Mouse (Mus musculus) lung, embryonic 16.5 days (tissue): ENCODE data around the gene Narf. TPM values are rescaled to one million over a fixed set of nuclear protein-coding genes. Genes with fewer than 3 reads are reported as not detected.
A peak's percentile ranks its signal among the peaks of the same experiment; 100 is the strongest.

Experiments
- ATAC-seq: fragments of 200-750 bp; cut with Nextera tagmentation; 2 replicates; pipeline ENCODE4 v1.8.0; 2017; ENCODE audit warnings: low read depth, mild to moderate bottlenecking, moderate library complexity
- H3K27ac ChIP-seq: fragments of 300-500 bp; sonication (generic); 2 replicates; pipeline ENCODE4 v1.5.1; 2014; ENCODE audit warnings: mild to moderate bottlenecking, control low read depth, low read length
- H3K27me3 ChIP-seq: fragments of 300-500 bp; sonication (generic); 2 replicates; pipeline ENCODE4 v1.6.1; 2014; ENCODE audit warnings: low read depth, low read length, mixed read lengths; ENCODE audit not compliant: control insufficient read depth, insufficient read depth
- H3K36me3 ChIP-seq: fragments of 300-500 bp; sonication (generic); 2 replicates; pipeline ENCODE4 v1.6.1; 2014; ENCODE audit warnings: low read length; ENCODE audit not compliant: control insufficient read depth, insufficient read depth
- H3K4me1 ChIP-seq: fragments of 300-500 bp; sonication (generic); replicated peaks from 2 replicates; pipeline ENCODE4 v1.6.1; 2014; ENCODE audit warnings: low read length, mixed read lengths; ENCODE audit not compliant: control insufficient read depth, insufficient read depth
- H3K4me2 ChIP-seq: fragments of 300-500 bp; sonication (generic); 2 replicates; pipeline ENCODE4 v1.6.1; 2014; ENCODE audit warnings: low read depth, low read length, control low read depth
- H3K4me3 ChIP-seq: fragments of 300-500 bp; sonication (generic); 2 replicates; pipeline ENCODE4 v1.5.1; 2014; ENCODE audit warnings: mild to moderate bottlenecking, low read length, control low read depth
- H3K9ac ChIP-seq: fragments of 300-500 bp; sonication (generic); 2 replicates; pipeline ENCODE4 v1.6.1; 2014; ENCODE audit warnings: low read length, control low read depth
- H3K9me3 ChIP-seq: fragments of 300-500 bp; sonication (generic); 2 replicates; pipeline ENCODE4 v1.6.1; 2016; ENCODE audit warnings: low read length; ENCODE audit not compliant: control insufficient read depth
- WGBS: fragments of 180-500 bp; shearing (Covaris S2); extraction: QIAGEN DNeasy Blood & Tissue Kit; methylation state at CpG from one replicate; pipeline ENCODE4 v1.1.7; 2014; 5-methylcytosine and 5-hydroxymethylcytosine counted together
- polyA plus RNA-seq: library from polyadenylated mRNA; unstranded; fragments of >200 nt; fragmentation: Nextera tagmentation; extraction: Ambion mirVana; gene quantifications from 2 replicates; pipeline ENCODE4 v1.2.1, GENCODE M21; 2015

Gene Narf
- 53.6 and 55.8 TPM in 2 replicates for polyA plus RNA-seq

DNA sequence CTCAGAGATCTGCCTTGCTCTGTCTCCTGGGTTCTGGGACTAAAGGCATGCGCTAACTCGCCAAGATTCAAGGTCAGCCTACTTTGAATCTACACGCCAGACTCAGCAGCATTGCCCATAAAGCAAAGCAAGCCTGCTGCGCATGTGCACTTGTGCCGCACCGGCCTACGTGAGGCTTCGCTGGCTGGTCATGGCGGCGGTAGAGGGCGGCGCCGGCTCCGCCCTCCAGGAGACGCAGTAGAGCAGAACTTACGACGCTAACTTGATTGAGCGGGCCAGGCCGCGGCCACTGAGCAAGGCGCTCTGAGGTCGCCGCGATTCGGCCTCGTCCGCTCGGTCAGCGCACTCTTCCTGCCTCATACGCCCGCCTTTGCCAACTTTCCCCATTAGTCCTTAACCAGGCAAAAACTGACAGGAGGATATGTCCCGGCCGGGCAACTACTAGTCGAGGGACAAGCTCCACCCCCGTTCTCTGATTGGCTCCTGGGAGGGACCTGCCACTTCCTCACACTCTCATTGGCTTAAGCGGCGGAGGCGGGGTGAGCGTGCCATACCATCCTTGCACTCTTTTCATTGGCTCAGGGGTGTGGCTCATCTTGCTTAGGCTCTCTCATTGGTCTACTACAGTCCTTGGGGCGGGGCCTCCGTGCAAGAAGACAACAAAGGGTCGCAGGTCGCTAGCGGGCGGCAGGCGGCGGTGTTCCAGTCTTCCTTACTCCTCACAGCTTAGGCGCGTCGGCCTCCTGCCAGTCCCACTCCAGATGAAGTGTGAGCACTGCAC lies at the start of gene Narf:
Gene Narf (plus strand): TSS at position 690 of the 781 bp plus-strand sequence.
- WGBS, result under 1% methylated on average over 50 of the region's 50 CpGs
- H3K9ac ChIP-seq, result peak within 1 kb of the TSS; percentile 91
- peak within 1 kb of the TSS; percentile 100 for H3K27ac ChIP-seq
- peak; percentile 99 for ATAC-seq
- H3K4me1 ChIP-seq, result peaks cover 15% of the 10 kb centered on the region
- peak within 1 kb of the TSS; percentile 67 for H3K4me2 ChIP-seq
- peaks cover 9% of the 10 kb centered on the region; the same call in 1 of the 2 replicates for H3K36me3 ChIP-seq
- no peaks in the 10 kb centered on the region for H3K27me3 ChIP-seq
- no peaks in the 10 kb centered on the region for H3K9me3 ChIP-seq
- H3K4me3 ChIP-seq, result peak within 1 kb of the TSS; percentile 89

- Histone ChIP-seq H3K4me2 (no peak overlapping the region), H3K4me1 (no peaks in the 10 kb centered on the region), H3K9me3 (no peaks in the 10 kb centered on the region), H3K27me3 (no peaks in the 10 kb centered on the region), H3K9ac (no peak overlapping the region), H3K27ac (no peak overlapping the region), H3K4me3 (no peak overlapping the region), H3K36me3 (no peaks in the 10 kb centered on the region)
- 85% methylated on average over 3 of the region's 3 CpGs for WGBS
- no peak for ATAC-seq
Observed at GRCm38 (mm10) chr11:121189681-121190080, 47.4 kb upstream of the Narf start.

- no peaks in the 10 kb centered on the region for H3K36me3 ChIP-seq
- WGBS, result 55% methylated on average over 2 of the region's 2 CpGs
- H3K27ac ChIP-seq, result no peak overlapping the region
- H3K9me3 ChIP-seq, result no peaks in the 10 kb centered on the region
- H3K4me1 ChIP-seq, result no peaks in the 10 kb centered on the region
- no peaks in the 10 kb centered on the region for H3K27me3 ChIP-seq
- no peak overlapping the region for H3K9ac ChIP-seq
- no peak for ATAC-seq
- H3K4me2 ChIP-seq, result no peak overlapping the region
- no peak overlapping the region for H3K4me3 ChIP-seq
Observed at GRCm38 (mm10) chr11:121192742-121193141, 44.3 kb upstream of the Narf start.

- H3K9me3 ChIP-seq, result no peaks in the 10 kb centered on the region
- no peak overlapping the region for H3K4me2 ChIP-seq
- peaks cover 3% of the 10 kb centered on the region; the same call in 1 of the 2 replicates for H3K4me1 ChIP-seq
- no peak overlapping the region for H3K27ac ChIP-seq
- H3K36me3 ChIP-seq, result no peaks in the 10 kb centered on the region
- H3K4me3 ChIP-seq, result no peak overlapping the region
- ATAC-seq, result no peak
- H3K9ac ChIP-seq, result no peak overlapping the region
- WGBS, result 52% methylated on average over 3 of the region's 3 CpGs
- no peaks in the 10 kb centered on the region for H3K27me3 ChIP-seq
Observed at GRCm38 (mm10) chr11:121193415-121193814, 43.6 kb upstream of the Narf start.

DNA sequence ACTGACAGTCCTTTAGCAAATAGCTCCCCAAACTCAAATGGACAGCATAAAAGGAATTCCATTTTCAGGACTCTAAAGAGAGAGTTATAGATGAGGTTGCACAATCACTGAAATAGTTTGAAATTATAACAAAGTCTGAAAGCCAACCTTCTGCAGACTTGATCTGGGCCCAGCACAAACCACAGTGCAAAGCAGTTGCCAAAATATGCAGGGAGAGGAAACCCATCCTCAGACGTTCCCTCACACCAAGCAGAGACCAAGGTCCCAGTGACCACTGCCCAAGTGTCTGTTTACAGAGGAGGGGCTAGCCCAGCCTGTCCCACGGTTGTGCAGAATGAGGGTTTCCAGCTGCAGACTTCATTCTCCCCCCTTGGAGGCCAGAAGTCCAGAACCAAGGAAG lies 38.4 kb upstream of the Narf start:
- Histone ChIP-seq H3K4me3 (no peak overlapping the region), H3K9ac (no peak overlapping the region), H3K36me3 (no peaks in the 10 kb centered on the region), H3K4me2 (no peak overlapping the region), H3K4me1 (peaks cover 15% of the 10 kb centered on the region), H3K27ac (no peak overlapping the region; the same call in 1 of the 2 replicates), H3K27me3 (no peaks in the 10 kb centered on the region), H3K9me3 (no peaks in the 10 kb centered on the region)
- 11% methylated on average over 2 of the region's 2 CpGs for WGBS
- ATAC-seq, result peak; percentile 80

DNA sequence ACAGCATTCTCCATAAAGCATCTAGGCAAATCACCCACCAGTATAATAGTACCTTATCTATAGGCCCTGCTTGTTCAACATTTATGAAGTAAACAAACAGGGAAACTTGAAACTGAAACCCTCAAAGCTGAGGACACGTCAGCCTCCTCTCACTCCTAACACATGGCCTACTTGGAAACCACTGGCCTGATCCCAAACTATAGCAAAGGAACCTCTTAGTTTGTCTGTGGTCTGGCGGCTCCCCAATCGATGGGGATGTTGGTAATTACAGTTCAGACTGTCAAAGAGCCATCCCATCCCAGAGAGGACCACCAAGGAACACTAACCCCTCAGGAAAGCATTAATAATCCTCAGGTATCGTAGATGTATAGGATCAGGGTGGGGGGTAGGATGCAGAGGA lies 37.2 kb upstream of the Narf start:
- no peak overlapping the region for H3K9ac ChIP-seq
- no peak overlapping the region for H3K27ac ChIP-seq
- H3K4me2 ChIP-seq, result no peak overlapping the region
- no peaks in the 10 kb centered on the region for H3K36me3 ChIP-seq
- ATAC-seq, result no peak
- H3K27me3 ChIP-seq, result no peaks in the 10 kb centered on the region
- no peaks in the 10 kb centered on the region for H3K9me3 ChIP-seq
- H3K4me1 ChIP-seq, result peaks cover 19% of the 10 kb centered on the region
- H3K4me3 ChIP-seq, result no peak overlapping the region
- 61% methylated on average over 4 of the region's 4 CpGs for WGBS

DNA sequence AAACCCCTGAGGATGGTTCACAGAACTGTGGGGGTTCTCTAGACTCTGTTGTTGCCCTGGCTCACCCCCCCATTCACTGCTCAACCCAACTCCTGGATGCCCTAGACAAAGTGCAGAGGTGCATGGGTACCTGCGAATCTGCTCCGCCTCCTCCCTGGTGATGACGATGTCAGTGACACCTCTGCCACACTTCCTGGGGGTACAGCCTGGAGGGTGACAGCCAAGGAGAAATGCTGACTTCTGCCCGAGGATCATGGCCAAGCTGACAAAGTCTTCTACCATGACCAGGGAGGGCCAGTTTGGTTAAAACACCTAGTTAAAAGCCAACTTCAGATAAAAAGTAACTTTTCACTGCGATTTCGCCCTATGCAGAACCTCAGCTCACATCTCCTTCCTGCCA lies 36.3 kb upstream of the Narf start:
- no peaks in the 10 kb centered on the region for H3K36me3 ChIP-seq
- H3K27me3 ChIP-seq, result no peaks in the 10 kb centered on the region
- no peak for ATAC-seq
- no peaks in the 10 kb centered on the region for H3K9me3 ChIP-seq
- H3K4me1 ChIP-seq, result peaks cover 22% of the 10 kb centered on the region
- peak overlapping the region; percentile 14; the same call in 1 of the 2 replicates for H3K27ac ChIP-seq
- no peak overlapping the region for H3K4me3 ChIP-seq
- no peak overlapping the region for H3K9ac ChIP-seq
- no peak overlapping the region for H3K4me2 ChIP-seq
- 84% methylated on average over 6 of the region's 6 CpGs for WGBS

DNA sequence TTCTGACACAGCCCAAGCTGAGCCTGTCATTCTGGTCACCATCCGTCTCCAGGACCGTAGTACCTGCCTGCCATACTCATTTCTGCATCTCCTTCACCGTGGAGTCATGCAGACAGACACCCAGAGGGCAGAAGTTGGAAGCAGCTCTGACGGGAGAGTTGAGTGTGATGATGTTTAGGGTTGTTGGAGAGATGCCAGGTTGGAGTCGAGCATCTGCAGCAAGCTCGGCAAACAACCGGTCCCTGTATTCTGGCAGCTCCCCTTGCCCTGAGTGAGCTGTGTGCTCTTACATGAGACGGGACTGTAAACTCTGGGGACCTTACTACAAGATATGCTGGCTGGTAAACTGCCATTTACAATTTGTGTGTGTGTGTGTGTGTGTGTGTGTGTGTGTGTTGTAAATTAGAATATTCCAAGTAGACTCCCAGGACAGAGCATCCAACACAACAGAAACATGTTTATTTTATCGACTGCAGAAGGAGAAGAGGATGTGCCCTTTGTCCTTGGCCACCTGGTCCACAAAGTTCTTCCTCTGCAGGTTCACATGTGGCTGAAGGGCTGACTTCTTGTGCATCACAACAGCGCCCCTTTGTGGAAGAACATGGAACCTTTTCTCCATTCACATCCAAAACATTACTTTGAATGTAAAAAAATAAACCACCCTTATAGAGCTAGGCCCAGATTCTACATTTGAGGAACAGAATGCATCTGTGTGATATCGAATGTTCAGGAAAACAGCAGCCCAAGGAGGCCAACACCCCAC lies 35.4 kb upstream of the Narf start:
- no peak overlapping the region for H3K4me3 ChIP-seq
- no peaks in the 10 kb centered on the region for H3K27me3 ChIP-seq
- H3K9ac ChIP-seq, result no peak overlapping the region

DNA sequence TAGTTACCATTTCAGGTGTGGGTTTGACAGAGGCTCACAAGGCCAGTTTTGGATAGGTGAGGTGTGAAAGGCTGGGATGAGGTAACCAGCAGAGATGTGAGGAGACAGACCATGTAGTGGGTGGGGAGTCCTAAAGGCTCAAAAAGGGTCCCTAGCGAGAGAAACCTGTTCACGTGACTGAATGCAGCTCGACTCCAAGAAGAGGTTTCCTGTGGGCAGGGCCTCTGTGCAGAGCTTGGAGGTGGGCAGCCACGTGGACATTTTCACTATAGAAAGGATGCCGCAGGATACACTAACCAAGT lies 33.2 kb upstream of the Narf start:
- Histone ChIP-seq H3K4me1 (peaks cover 20% of the 10 kb centered on the region), H3K27ac (0 out of 2 replicates have a peak overlapping the region, but pooled peaks have one; percentile 3), H3K9me3 (no peaks in the 10 kb centered on the region), H3K27me3 (no peaks in the 10 kb centered on the region), H3K4me3 (peak overlapping the region; percentile 65), H3K9ac (peak overlapping the region; percentile 73; the same call in 1 of the 2 replicates), H3K36me3 (peaks cover 5% of the 10 kb centered on the region; the same call in 1 of the 2 replicates), H3K4me2 (peak overlapping the region; percentile 86)
- WGBS, result under 1% methylated on average over 5 of the region's 5 CpGs
- ATAC-seq, result no peak

More for the DNA sequence above, 35.4 kb upstream of the Narf start:
- 22% methylated on average over 11 of the region's 11 CpGs for WGBS
- no peak for ATAC-seq
- H3K4me1 ChIP-seq, result peaks cover 22% of the 10 kb centered on the region
- H3K4me2 ChIP-seq, result no peak overlapping the region
- H3K36me3 ChIP-seq, result no peaks in the 10 kb centered on the region
- H3K9me3 ChIP-seq, result no peaks in the 10 kb centered on the region
- peak overlapping the region; percentile 17; the same call in 1 of the 2 replicates for H3K27ac ChIP-seq
